Mouse (Mus musculus) frontal cortex, adult (tissue): ENCODE measurements at regions not wholly inside any gene's neighbourhood (a gene's known extent, or its start where the extent isn't known, plus 50 kb on each side); places are given as distances from the start of the nearest gene placed in this dataset.

Source experiments
- ATAC-seq: cut with Nextera tagmentation; 2 replicates; pipeline ENCODE4 v1.9.2; 2017; ENCODE audit warnings: mild to moderate bottlenecking, moderate library complexity, mixed read lengths; ENCODE audit not compliant: low TSS enrichment

DNA sequence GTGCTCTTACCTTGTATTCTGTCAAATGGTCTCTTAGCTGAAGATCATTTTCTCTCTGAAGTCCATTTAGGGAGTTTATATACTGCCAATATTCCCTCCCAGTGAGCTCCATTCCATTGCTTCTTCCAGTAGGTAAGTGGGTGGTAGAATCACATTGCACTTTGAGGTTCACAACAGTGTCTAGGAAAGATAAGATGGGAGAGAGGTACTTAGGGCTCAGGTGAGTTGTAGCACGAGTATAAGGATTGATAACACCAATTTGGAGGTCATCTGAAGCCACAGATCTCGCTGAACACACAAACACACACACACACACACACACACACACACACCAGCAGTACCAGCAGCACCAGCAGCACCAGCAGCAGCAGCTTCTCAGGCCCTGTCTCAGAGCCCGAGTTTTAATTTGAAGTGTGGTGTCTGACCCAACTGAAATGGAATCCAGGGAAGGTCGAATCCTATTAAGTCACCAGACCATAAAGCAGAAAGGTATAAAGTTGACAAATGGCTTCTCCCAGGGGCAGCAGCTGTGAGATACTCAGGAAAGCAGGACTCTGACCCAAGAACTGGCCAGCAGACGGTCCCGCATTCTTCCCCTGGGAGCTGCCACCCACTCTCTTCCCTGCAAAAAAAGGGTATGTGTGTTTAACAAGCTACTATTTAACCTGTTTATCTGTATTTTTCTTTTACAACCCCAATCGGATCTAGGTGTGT, 561.9 kb upstream of the Cdh11 start:
- no peak for ATAC-seq

DNA sequence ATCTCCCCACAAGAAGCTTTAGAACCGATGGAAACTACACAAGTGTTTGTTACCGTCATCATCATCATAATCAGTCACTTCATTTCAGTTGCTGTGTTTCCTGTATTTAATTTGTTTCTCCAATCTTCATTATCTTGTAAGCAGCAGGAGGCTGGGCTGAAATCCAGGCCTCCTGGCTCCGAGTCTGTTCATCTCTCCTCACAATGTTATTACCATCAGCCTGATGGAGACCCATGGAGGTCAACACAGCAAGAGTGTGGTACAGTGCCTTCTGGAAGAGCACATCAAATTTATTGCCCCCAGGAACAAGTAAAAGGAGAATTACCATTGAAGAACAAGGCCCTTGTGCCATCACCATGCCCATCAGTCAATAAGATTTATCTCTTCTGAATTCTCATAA, 576.3 kb upstream of the Cdh11 start:
- ATAC-seq: no peak

DNA sequence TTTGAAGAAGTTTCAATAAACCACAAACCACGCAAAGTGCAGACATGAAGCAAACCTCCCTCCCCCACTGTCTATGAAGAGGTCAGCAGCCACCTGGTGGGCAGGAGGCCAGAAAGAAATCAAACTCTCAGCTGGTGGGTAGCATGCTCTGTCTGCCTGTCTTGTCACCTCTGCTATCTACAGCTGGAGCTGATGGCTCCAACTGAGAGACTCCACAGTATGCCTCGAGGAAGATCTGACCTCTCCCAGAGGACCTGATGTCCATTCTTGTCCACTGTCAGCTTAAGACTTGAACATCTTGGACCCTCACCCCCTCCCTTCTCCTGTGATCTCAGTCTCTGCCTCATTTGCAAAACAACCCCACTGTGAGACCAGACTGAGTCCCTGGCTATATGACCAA, 585.0 kb upstream of the Cdh11 start:
- ATAC-seq: no peak

DNA sequence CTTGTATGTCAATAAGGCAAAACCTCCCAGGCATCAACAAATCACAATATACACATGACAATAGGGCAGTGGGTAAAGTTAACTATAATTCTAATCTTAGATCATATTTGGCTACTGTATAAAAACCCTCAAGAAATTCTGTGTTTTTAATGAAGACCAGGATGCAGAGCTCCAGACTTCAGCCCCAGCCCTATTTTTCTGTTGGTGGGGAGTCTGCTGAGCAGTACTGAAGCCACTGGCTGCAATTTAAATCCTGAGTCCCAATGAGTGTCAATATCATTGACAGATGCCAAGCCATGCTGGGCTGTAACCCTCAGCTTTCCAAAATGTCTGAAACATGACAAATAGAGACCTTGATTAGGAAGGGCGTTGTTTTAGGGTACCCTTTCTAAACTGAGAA, 587.6 kb upstream of the Cdh11 start:
- no peak for ATAC-seq

DNA sequence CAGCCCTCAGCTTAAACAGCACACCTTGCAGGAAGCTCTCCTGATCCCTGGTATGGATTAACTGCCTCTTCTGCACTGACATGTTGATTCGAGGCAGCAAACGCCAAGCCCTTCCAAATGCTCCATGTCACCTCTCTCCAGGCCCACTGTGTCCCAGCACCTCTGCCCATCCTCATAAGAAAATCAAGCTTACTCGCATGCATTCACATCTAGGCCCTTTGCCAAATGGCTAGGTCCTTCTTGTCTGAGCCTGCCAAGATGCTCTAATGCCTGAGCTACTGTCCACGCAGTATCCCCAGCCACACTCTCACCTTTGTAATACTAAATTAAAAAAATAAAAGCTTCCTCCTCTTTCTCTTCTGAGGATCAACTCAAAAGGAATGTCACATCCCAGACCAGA, 588.7 kb upstream of the Cdh11 start:
- no peak for ATAC-seq

DNA sequence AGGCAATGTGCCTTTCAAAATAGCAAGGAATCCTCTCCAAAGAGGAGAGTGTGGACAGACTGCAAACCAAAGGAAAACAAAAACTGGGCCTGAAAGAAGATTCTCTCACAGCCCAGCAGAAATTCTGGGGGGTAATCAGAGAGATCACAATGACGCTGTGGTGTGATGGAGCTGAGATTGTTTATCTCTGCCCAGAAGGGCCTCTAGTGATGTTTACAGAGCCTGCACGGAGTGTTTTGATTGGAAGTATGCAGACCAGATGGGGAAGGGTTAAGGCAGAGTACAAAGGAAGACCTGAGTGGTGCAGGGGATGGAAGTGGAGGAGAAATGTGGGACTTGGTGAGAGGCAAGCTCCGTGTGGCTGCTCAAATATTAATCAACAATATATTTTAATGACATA, 593.1 kb upstream of the Cdh11 start:
- no peak for ATAC-seq

DNA sequence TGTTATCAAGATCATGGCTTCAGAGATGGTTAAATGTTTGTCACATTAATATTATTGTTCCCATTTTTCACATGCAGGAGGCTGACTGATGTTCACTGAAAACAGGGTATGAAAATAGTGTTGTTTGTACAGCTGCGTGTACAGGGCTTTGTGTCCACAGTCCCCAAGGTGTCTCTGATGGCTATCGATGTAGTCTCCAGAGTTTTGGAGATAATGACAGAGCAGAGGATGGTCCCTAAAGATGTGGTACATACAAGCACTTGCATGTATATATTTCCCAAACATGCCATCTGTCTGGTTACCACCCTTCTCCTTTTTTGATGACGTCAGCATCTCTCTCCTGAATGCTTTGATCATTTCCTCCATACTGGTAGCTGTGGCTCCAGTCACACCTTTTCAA, 596.1 kb upstream of the Cdh11 start:
- no peak for ATAC-seq

DNA sequence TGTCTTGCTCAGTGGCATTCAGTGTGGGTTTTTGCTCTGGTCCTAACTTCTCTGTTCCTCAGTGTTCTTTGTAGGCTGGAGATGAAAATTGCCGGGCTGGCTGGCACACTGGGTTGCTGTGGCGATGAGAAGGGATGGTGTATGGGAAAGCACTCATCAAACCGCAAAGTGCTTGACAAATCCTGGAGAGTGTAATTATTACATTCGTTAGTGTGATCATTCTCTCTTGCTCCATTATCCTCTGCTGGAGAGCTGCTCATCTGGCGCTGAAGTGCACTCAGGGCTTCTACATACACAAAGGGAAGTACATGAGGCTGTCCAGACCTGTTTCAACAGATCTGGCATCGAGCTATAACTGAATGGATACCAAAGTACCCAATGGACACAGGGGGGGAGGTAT, 605.9 kb upstream of the Cdh11 start:
- no peak for ATAC-seq

DNA sequence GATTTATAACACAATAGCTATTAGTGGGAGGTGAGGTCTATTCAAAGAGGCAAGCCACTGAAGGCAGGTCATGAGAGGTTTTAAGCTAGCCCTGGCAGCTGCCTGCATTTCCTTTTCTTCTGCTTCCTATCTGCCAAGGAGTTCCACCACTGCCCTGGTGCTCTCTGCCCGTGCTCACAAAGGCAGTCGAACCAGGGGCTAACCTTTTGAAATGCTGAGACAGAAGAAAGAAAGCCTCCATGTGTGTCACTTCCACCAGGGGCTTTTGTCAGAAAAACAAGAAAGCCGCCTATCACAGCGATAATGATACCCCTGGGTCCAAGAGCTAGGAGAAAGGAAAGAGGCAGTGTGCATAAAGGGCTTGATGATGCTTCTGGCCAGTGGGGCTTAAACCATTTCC, 609.9 kb upstream of the Cdh11 start:
- ATAC-seq: no peak

DNA sequence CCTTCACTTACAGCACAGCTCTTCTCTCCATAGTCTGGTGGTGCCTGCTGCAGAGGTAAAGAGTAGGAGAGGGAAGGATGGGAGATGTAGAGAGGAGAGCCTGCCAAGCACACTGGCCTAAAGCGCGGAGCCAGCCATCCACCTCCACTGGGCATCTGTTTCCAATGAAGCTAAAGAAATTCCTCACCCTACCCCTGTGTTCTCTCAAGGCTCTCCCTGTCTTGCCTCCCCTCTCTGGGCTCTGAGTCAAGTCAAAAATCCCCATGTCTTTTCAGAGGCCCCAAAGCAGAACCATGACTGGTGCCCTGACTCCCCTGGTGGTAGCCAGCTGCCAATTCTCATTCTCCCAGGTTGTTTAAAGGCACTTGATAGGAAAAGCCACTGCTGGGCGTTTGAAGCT, 612.7 kb upstream of the Cdh11 start:
- ATAC-seq: peak; percentile 69

DNA sequence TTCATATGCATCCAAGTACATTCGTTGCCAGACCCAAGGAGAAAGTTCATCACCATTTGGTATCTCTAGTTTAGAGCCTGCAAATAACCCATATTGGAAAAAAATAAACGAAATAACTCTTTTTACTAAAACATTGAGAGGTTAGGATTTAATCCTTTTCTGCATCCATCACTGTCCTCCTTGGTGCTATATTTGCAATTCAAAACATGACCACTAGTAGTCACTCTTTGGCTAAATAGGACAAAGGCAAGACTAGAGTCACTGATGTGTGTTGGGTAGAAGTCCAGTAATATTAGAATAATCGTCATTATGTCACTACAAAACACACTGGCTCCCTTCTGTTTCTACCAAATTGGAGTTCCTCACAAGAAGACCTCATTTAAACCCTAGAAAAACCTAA, 614.0 kb upstream of the Cdh11 start:
- ATAC-seq: no peak

DNA sequence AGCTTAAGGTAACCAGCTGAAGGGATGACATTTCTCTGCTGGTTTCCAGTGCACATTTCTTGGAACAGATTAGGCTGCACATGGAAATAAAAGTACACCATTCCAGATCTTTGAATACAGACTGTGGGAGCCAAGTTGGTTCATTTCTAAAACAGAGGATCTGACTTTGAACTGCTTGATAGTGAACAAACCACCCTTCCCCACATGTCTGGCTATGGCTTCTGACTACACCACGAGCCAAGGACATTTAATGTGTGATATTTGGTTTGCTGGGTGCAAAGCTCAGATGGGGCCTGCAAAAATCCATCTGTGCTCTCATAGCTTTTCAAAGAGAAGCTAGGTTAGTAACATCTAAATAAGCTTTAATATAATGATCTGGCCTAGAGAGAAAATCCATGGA, 614.7 kb upstream of the Cdh11 start:
- ATAC-seq: peak; percentile 91

DNA sequence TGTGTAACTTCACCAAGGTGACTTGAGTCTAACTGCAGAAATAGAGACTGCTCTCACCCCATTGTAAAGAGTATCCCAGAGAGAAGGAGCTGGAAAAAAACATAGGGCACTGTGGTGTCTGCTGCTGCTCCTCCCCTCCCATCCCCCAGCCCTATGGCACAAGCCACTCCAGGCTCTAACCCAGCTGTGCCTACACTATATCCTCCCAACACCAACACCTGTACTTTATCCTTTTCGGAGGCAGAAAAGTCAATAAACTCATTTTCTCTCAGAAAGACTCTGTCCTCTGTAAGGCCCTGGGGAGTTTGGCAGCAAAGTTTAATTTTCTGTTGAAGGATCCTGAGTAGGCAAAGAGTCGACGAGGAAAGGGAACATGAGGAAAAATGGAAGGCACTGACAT, 617.3 kb upstream of the Cdh11 start:
- ATAC-seq: no peak

DNA sequence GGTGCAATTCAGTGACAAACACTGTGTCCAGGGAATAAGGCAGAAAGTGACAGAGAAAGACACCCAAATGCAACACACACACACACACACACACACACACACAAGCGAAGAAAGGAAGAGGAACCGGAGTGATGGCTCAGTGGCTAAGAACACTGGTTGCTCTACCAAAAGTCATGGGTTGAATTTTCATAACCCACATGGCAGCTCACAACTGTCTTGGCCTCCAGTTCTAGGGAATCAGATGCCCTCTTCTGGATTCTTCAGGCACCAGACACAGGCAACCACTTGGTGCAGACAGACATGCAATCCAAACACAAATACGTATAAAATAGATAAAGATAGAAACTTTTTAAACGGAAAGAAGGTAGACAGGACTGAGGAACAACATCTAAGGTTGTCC, 618.4 kb upstream of the Cdh11 start:
- ATAC-seq: no peak

DNA sequence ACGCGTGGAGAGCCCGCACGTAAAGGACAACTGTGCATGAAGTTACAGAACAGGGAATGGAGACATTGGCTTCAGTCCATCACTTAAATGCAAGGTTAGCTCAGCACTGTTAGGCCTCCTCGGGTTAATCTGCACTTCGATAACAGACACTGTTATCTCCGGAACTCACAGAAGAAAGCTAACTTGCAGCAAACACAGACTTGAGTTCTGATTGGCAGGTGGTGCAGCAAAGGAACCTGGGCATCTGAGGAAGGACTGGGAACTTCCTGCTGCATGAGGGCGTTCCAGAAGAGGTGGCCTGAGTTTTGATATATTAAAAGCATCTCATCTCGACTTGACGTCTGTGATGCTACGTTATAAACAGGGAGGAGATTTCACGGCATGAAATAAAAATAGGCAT, 620.3 kb upstream of the Cdh11 start:
- ATAC-seq: no peak

DNA sequence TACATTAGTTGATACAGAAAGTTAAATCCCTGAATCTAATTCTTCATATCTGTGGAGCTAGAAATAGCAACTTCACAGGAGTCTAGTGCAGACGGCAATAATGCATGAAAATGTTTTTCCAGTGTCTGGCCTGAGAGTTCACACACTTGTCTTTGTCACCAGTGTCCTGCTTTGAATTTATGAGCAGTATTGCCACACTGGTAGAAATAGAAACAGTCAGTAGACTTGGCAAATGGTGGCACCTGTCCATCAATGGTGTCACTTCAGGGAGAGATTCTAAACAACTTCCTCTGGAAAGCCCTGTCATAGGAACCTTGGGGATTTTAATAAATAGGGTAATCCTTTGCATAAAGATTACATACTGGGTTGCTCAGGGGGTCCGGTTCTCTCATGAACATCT, 621.5 kb upstream of the Cdh11 start:
- ATAC-seq: no peak

DNA sequence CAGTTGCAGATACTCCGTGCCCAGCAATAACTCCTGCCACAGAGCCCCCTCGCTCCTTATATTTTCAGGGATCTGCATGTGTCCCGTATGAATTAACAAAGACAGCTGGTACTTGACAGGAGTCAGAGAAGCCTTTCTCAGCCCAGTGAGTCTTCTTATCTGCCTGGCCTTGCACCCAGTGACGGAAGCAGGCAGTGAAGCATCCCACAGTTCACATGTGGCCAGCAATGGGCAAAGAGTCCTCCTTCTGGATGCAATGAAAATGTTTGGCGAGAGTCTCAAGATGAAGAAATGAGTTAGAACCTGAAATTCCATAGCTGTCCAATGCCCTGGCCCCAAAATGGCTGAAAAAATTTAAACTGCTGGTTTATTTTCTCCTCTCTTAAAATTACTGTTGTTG, 622.2 kb upstream of the Cdh11 start:
- ATAC-seq: no peak

DNA sequence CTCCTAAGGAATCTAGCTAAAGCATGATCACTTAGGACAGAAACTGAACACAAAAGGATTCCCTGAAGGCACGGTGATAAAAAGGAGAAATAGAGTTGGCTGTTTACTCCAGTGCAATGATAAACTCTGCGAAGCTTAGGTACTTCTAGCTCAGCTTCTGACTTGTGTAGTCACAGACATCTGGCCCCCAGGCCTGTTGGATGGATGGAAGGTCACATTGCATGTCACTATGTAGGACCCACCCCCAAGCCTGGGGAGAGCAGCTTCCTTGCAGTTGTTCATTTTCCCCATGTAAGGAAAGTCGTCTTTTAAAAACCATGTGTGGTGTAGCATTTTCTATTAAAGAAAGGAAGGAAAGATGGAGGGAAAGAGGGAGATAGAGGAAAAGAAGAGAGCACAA, 623.0 kb upstream of the Cdh11 start:
- ATAC-seq: no peak

DNA sequence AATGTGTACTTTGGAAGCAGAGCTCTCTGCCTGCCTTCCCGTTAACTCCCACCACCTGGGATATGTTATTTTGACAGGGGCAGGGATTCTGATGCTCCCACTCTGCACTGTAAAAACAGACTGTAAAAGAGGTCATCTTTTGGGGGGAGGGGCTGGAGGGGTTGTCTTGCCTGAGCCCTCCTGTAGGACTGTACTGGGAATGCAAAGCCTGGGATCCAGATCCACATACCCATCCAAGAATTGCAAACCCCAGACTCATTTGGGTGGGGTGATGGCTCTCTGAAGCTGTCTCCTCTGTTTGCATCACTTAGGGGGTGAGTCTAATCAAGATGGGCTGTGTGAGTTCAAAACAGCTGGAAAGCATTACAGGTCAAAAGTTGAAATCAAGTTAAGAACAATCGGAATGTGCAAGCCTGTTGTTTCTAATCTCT, 623.7 kb upstream of the Cdh11 start:
- ATAC-seq: no peak

DNA sequence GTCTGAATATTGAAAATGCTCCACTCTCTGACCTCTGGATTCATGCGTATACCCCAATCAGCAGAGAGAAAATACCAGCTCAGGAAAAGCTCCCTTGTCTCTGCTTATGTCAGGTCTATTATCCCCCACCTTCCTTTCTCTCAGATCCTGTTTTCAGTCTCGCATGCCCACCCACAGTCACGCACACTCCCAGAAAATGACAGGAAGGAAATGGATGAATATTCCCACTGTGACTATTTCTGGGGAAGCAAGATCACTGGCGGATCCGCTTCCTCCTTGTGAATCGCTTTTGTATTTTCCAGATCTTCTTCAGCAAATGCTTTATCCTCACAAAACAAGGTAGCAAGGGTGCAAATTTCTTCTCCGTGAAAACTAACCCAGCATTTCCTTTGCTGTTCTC, 627.3 kb upstream of the Cdh11 start:
- peak; percentile 93 for ATAC-seq

DNA sequence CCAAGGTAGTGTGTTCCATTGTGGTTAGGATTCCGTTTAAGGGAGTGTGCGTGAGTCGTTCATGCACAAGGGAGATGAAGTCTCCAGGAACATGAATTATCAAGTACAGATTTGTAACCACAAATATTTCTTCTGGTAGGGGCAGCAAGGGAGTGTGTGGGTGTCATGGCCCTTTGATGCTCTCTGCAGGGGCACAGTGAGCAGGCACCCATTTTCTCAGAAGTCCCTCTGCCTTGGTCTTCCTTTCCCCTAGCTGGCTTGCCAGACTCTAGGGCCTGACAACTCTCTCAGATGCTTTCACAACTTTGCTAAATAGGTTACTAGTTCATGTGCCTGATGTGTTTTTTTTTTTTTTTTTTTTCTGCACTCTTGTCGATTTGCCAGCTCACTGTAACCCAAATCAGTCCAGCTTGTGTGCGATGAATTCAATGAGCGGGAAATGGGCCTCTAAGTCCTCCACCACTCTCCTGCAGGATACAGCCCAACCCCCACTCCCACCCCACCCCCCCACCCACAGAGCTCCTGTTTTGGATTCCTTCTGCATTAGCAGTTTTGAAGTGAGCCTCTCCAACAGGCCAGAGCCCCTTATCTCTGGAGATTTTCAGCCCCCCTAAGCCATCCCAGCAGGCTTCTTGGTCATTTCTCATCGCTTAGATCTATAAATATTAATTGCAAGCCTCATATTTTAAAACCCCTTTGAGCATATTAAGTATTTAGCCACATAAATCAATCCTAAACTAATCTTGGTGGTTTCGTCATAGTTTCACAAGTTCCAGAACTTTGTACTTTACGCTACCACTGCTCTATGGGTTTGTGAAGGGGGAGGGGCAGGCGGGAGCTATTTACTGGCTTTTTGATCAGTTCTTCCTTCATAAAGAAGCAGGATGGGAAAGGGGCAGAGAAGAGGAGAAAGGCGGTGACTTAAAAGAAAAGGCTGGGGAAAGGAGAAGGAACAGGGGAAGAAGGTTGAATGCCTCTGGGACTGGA, 628.4 kb upstream of the Cdh11 start:
- ATAC-seq: no peak

DNA sequence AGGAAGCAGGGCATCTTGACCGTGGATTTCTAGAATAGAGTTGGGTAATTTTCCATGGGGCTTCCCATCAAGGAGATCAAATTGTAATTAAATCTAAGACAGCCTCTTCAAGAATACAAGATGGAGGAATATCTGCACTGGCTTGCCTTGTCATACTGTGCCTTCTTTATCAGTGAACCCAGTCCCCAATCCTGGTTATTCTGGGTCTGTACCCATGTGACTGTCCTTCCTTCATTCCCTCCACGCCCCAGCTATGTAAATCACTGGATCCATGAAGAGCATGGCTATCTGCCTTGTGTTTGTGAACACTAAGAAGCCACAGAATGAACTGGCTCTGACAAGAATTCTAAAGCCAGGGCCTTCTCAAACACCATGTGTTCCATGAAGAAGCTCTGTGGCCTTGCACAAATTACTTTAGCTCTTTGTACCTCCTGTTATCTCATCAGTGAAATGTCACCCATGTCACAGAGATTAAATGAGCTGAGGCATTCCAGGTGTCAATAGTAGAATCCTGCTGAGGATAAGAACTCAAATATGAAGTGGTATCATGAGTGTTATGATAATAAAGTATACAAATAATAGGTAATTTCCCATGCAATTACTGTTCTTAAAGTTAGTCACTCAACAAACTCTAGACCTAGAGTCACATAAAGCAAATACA, 637.0 kb upstream of the Cdh11 start:
- ATAC-seq: no peak

DNA sequence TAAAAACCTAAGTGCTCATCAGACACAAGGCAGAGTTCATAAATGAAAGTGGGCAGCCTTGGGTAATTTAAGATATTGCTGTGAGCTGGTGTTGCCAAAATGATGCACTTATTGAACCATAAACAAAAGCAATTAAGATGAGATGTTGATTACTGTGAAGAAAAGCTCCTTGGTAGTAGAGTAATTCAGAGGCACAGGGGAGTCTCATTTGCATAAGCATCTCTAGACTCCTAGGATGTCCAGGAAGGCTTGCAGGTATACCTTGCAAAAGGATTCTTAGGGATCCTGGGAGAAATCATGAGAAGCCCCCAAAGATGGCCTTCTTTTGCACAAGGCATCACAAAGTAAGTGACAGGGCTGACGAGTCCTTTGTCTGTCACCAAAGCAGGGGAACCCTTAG, 640.5 kb upstream of the Cdh11 start:
- no peak for ATAC-seq
